Mouse (Mus musculus) large intestine, adult 2 months (tissue): ENCODE measurements around the gene C2cd2l. TPM values are rescaled to one million over a fixed set of nuclear protein-coding genes. Genes with fewer than 3 reads are reported as not detected.

ENCODE experiments used
- DNase-seq: peaks from one replicate; pipeline ENCODE4 v3.0.0-alpha.2; 2012; ENCODE audit warnings: low read depth, low spot score
- WGBS: fragments of 180-500 bp; shearing (Covaris S2); methylation state at CpG from one replicate; pipeline ENCODE4 v1.1.7; 2018; 5-methylcytosine and 5-hydroxymethylcytosine counted together
- polyA plus RNA-seq: library from polyadenylated mRNA; depleted of rRNA; stranded (reverse); fragments of >200 nt; gene quantifications from 2 replicates; pipeline ENCODE4 v1.2.3, GENCODE M21; 2012; rRNA removed

The C2cd2l gene
- polyA plus RNA-seq, 1 experiment: 114 TPM

GRCm38 (mm10) chr9:44283183-44283582 lies 36.9 kb downstream of the C2cd2l start:
- DNase-seq: no peak
- WGBS: 58% methylated on average over 5 of the region's 5 CpGs

GRCm38 (mm10) chr9:44269973-44270372 lies 50.1 kb downstream of the C2cd2l start:
- WGBS: 63% methylated on average over 4 of the region's 4 CpGs
- DNase-seq: no peak

- no peak for DNase-seq
These were observed 51.0 kb downstream of the C2cd2l start for GRCm38 (mm10) chr9:44269077-44269476.

GRCm38 (mm10) chr9:44268432-44268831 lies 51.7 kb downstream of the C2cd2l start, which contains the start of gene Nlrx1:
Gene Nlrx1, minus strand, starts transcription at chr9:44268599.
- DNase-seq: peak; percentile 61
- 23% methylated on average over 6 of the region's 6 CpGs for WGBS

More at GRCm38 (mm10) chr9:44269077-44269476, 51.0 kb downstream of the C2cd2l start:
- 90% methylated on average over 3 of the region's 3 CpGs for WGBS

- WGBS: 3% methylated on average over 28 of the region's 28 CpGs
- peak; percentile 65 for DNase-seq
These were observed 52.1 kb downstream of the C2cd2l start for GRCm38 (mm10) chr9:44268027-44268360.

- DNase-seq: no peak
- 5% methylated on average over 23 of the region's 23 CpGs for WGBS
These were observed 52.6 kb downstream of the C2cd2l start for GRCm38 (mm10) chr9:44267319-44268026.

GRCm38 (mm10) chr9:44266478-44267226 lies 53.4 kb downstream of the C2cd2l start:
- DNase-seq: no peak
- 53% methylated on average over 8 of the region's 8 CpGs for WGBS

- DNase-seq: no peak
- 70% methylated on average over 14 of the region's 14 CpGs for WGBS
These were observed 58.7 kb downstream of the C2cd2l start for GRCm38 (mm10) chr9:44261388-44261787.

Other genes with a start within 250 kb of the C2cd2l start
- gene Mfrp, start 218.6 kb downstream of the C2cd2l start, polyA plus RNA-seq: 0.03 TPM in 1 of 2 replicates, not detected in the other
- 5.6 and 6.0 TPM in 2 replicates for gene C1qtnf5, start 213.0 kb downstream of the C2cd2l start, polyA plus RNA-seq
- gene Gm49380, start 206.8 kb downstream of the C2cd2l start, polyA plus RNA-seq: not detected in 2 replicates
- 26.0 and 26.8 TPM in 2 replicates for gene Rnf26, start 206.8 kb downstream of the C2cd2l start, polyA plus RNA-seq
- 32.1 and 37.5 TPM in 2 replicates for gene Mcam, start 185.8 kb downstream of the C2cd2l start, polyA plus RNA-seq
- gene Cbl, start 86.2 kb downstream of the C2cd2l start, polyA plus RNA-seq: 6.8 and 12.1 TPM in 2 replicates
- gene Ccdc153, start 79.6 kb downstream of the C2cd2l start, polyA plus RNA-seq: not detected in 2 replicates
- 30.2 and 32.2 TPM in 2 replicates for gene Pdzd3, start 68.8 kb downstream of the C2cd2l start, polyA plus RNA-seq
- 10.7 and 14.5 TPM in 2 replicates for gene Nlrx1, start 51.7 kb downstream of the C2cd2l start, polyA plus RNA-seq
- gene Abcg4, start 31.7 kb downstream of the C2cd2l start, polyA plus RNA-seq: 2.1 and 2.7 TPM in 2 replicates
- 18.4 and 32.8 TPM in 2 replicates for gene Hinfp, start 14.6 kb downstream of the C2cd2l start, polyA plus RNA-seq
- gene Dpagt1, start 5.7 kb upstream of the C2cd2l start, polyA plus RNA-seq: 71.4 and 79.3 TPM in 2 replicates
- gene H2afx, start 14.4 kb upstream of the C2cd2l start, polyA plus RNA-seq: 149 and 167 TPM in 2 replicates
- 51.9 and 52.9 TPM in 2 replicates for gene Hmbs, start 23.9 kb upstream of the C2cd2l start, polyA plus RNA-seq
- gene Vps11, start 41.4 kb upstream of the C2cd2l start, polyA plus RNA-seq: 22.8 and 25.8 TPM in 2 replicates
- 82.2 and 92.0 TPM in 2 replicates for gene Hyou1, start 59.2 kb upstream of the C2cd2l start, polyA plus RNA-seq
- 48.9 and 60.6 TPM in 2 replicates for gene Slc37a4, start 76.6 kb upstream of the C2cd2l start, polyA plus RNA-seq
- 281 and 376 TPM in 2 replicates for gene Rps25, start 86.9 kb upstream of the C2cd2l start, polyA plus RNA-seq
- gene Trappc4, start 87.3 kb upstream of the C2cd2l start, polyA plus RNA-seq: 61.2 and 67.8 TPM in 2 replicates
- 18.0 and 30.4 TPM in 2 replicates for gene Ccdc84, start 98.3 kb upstream of the C2cd2l start, polyA plus RNA-seq
- gene Foxr1, start 120.9 kb upstream of the C2cd2l start, polyA plus RNA-seq: not detected in 2 replicates
- not detected in 2 replicates for gene Upk2, start 134.7 kb upstream of the C2cd2l start, polyA plus RNA-seq
- gene Bcl9l, start 162.5 kb upstream of the C2cd2l start, polyA plus RNA-seq: 10.0 and 13.4 TPM in 2 replicates
- 8.9 and 10.7 TPM in 2 replicates for gene Cxcr5, start 241.6 kb upstream of the C2cd2l start, polyA plus RNA-seq